Mouse (Mus musculus) C2C12 (cell line): ENCODE measurements around the gene Gpr1.

ENCODE experiments used
- CTCF ChIP-seq: IDR thresholded peaks from one replicate; pipeline ENCODE4 v1.5.1; 2011; ENCODE audit not compliant: control insufficient read depth, insufficient read depth, insufficient read length
- FOSL1 ChIP-seq: IDR thresholded peaks from one replicate; pipeline ENCODE4 v1.8.0; 2011; ENCODE audit warnings: mild to moderate bottlenecking, low read length; ENCODE audit not compliant: poor library complexity, insufficient read depth, severe bottlenecking
- MAX ChIP-seq: IDR thresholded peaks from one replicate; pipeline ENCODE4 v1.6.1; 2011; ENCODE audit warnings: mild to moderate bottlenecking, control low read depth
- MYOD1 ChIP-seq: IDR thresholded peaks from one replicate; pipeline ENCODE4 v1.6.1; 2011; ENCODE audit warnings: low read depth; ENCODE audit not compliant: control insufficient read depth, insufficient read length
- MYOG ChIP-seq: IDR thresholded peaks from one replicate; pipeline ENCODE4 v1.6.1; 2011; ENCODE audit not compliant: control insufficient read depth, insufficient read length; ENCODE audit errors: extremely low read depth
- USF1 ChIP-seq: IDR thresholded peaks from one replicate; pipeline ENCODE4 v1.6.1; 2011; ENCODE audit warnings: low read depth, mild to moderate bottlenecking, control low read depth, moderate library complexity

- no peak for TF ChIP-seq CTCF
- TF ChIP-seq USF1 = no peak
- TF ChIP-seq MYOG = no peak
- no peak for TF ChIP-seq FOSL1
- no peak for TF ChIP-seq MAX
- no peak for TF ChIP-seq MYOD1
Measured at GRCm38 (mm10) chr1:63237371-63237770, 23.0 kb upstream of the Gpr1 start.
